Mouse (Mus musculus) left cerebral cortex, adult 2 months (tissue): ENCODE data around the gene Ephb2. TPM values are rescaled to one million over a fixed set of nuclear protein-coding genes. Genes with fewer than 3 reads are reported as not detected.

Source experiments
- DNase-seq, 2 experiments: peaks; one replicate each; pipeline ENCODE4 v3.0.0; 2021 to 2022; ENCODE audit warnings: low spot score in 2 of 2, mixed read lengths in 1 of 2; ENCODE audit errors: extremely low spot score in 1 of 2
- H3K27ac ChIP-seq: fragments of 200-600 bp; 2 replicates; pipeline ENCODE4 v1.8.1; 2022
- H3K4me3 ChIP-seq: fragments of 200-600 bp; 2 replicates; pipeline ENCODE4 v1.8.1; 2022
- CTCF ChIP-seq: fragments of 200-600 bp; IDR thresholded peaks from 2 replicates; pipeline ENCODE4 v1.8.1; 2022; ENCODE audit warnings: antibody characterized with exemption, mild to moderate bottlenecking, moderate library complexity
- intact Hi-C: fragments of 180-260 bp; cut with DNase I; formaldehyde crosslinking; loops from one replicate; pipeline ENCODE4 v1.15.1; 2025
- total RNA-seq, 2 experiments: library from RNA; stranded (reverse); gene quantifications; 2 replicates each; pipeline ENCODE4 v1.2.3; 2021

Gene Ephb2
- total RNA-seq, 2 experiments from 2014 or later, result 17.0 to 18.3 TPM

DNA sequence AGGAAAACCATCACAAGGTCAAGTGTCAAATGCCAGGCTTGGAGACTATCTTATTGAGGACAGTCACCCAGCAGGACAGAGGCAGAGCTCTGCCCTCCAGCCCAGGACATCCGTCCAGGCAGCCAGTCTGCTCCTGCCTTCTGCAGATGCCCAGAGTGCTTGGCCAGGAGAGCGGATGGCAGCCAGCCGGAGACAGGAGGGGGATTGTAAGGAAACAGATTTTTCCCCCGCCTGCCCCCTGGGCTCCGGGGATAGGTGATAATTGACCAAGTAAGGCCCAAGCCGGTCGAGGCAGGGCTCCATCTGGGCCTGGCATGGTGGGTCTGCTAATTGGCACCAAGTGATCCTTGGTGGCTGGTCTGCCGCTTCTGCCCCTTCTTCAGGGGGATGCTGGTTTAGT lies 133.3 kb downstream of the Ephb2 start:
- no peak overlapping the region for H3K27ac ChIP-seq
- intact Hi-C loops, result no loop called here

GRCm38 (mm10) chr4:136701236-136701635 lies 134.6 kb downstream of the Ephb2 start:
- no peak overlapping the region for H3K27ac ChIP-seq
- TF ChIP-seq CTCF, result no peak
- no peak for DNase-seq
- intact Hi-C loops, result no loop called here
- H3K4me3 ChIP-seq, result no peak overlapping the region

More for the DNA sequence above, 133.3 kb downstream of the Ephb2 start:
- DNase-seq, result no peak
- no peak for TF ChIP-seq CTCF
- H3K4me3 ChIP-seq, result no peak overlapping the region

- Histone ChIP-seq H3K4me3 (no peak overlapping the region), H3K27ac (no peak overlapping the region)
- no peak for TF ChIP-seq CTCF
- peak in 1 of 2 experiments; percentile 33 for DNase-seq
- intact Hi-C loops, result loop anchor here (5.0 kb wide), 1 partner anchor 88 kb away; no protein-coding TSS in a partner anchor
Observed at GRCm38 (mm10) chr4:136699084-136699450, 136.7 kb downstream of the Ephb2 start.

GRCm38 (mm10) chr4:136698404-136699083 lies 137.2 kb downstream of the Ephb2 start:
- Histone ChIP-seq H3K27ac (no peak overlapping the region), H3K4me3 (no peak overlapping the region)
- intact Hi-C loops, result loop anchor here (5.0 kb wide), 1 partner anchor 89 kb away; no protein-coding TSS in a partner anchor
- DNase-seq, result no peak
- TF ChIP-seq CTCF, result no peak; the same call in none of the 2 replicates

GRCm38 (mm10) chr4:136697325-136697724 lies 138.5 kb downstream of the Ephb2 start:
- Histone ChIP-seq H3K27ac (no peak overlapping the region), H3K4me3 (no peak overlapping the region)
- TF ChIP-seq CTCF, result no peak
- intact Hi-C loops, result loop anchor here (5.0 kb wide), 1 partner anchor 90 kb away; no protein-coding TSS in a partner anchor
- no peak for DNase-seq

- intact Hi-C loops, result loop anchor here (5.0 kb wide), 1 partner anchor 91 kb away; no protein-coding TSS in a partner anchor
Observed at GRCm38 (mm10) chr4:136696381-136696925, 139.3 kb downstream of the Ephb2 start.

DNA sequence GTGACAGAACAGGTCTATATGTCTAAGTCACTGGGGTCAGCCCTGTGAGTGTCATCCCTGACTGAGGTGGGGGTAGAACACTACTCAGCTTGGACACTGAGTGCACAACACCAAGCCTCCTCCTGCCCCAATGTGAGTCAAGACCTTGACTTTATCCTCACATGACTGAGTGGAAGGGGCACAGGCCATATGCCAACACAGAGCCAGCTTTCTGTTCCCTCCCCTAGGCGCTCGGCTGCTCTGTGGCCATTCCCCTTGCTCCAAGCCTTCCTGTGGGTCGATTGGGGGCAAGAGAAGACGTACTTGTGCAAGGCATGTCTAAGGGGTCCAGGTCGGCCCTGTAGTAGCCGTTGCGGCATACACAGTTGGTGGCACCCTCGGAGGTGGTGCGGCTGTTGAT lies 140.1 kb downstream of the Ephb2 start:
- DNase-seq, result no peak
- Histone ChIP-seq H3K4me3 (no peak overlapping the region), H3K27ac (no peak overlapping the region)
- intact Hi-C loops, result loop anchor here (5.0 kb wide), 1 partner anchor 92 kb away; no protein-coding TSS in a partner anchor
- no peak for TF ChIP-seq CTCF

More at GRCm38 (mm10) chr4:136696381-136696925, 139.3 kb downstream of the Ephb2 start:
- no peak overlapping the region for H3K4me3 ChIP-seq
- peak; percentile 46 to 60 for DNase-seq
- no peak overlapping the region for H3K27ac ChIP-seq
- TF ChIP-seq CTCF, result peak; percentile 99

GRCm38 (mm10) chr4:136690034-136690433 lies 145.8 kb downstream of the Ephb2 start:
- H3K27ac ChIP-seq, result peak overlapping the region; percentile 19; the same call in 1 of the 2 replicates
- no peak overlapping the region for H3K4me3 ChIP-seq
- intact Hi-C loops, result no loop called here
- TF ChIP-seq CTCF, result no peak
- DNase-seq, result peak; percentile 26 to 60

DNA sequence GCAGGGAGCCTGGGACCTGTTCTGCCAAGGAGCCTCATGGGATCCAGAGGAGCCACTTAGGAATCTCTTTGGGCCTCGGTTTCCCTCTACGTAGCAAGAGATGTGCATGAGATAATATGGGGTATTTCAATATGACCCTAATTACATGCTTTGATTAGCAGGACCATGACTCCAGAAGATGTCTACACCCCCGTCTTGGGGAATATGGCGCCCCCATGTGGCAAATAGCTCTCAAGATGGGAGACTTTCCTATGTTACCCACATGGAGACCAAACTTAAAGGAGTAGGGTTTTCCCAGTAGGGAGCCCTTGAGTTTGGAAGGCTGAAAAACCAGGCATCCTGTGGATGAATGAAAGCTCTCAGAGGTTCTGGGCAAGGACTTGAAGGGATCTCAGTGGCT lies 147.7 kb downstream of the Ephb2 start:
- peak; percentile 16 for TF ChIP-seq CTCF
- H3K27ac ChIP-seq, result no peak overlapping the region
- DNase-seq, result no peak
- no peak overlapping the region for H3K4me3 ChIP-seq
- intact Hi-C loops, result no loop called here

- intact Hi-C loops, result no loop called here
- no peak overlapping the region for H3K27ac ChIP-seq
- no peak for TF ChIP-seq CTCF
- no peak overlapping the region for H3K4me3 ChIP-seq
- DNase-seq, result no peak
Observed at GRCm38 (mm10) chr4:136685431-136685869, 150.3 kb downstream of the Ephb2 start.

DNA sequence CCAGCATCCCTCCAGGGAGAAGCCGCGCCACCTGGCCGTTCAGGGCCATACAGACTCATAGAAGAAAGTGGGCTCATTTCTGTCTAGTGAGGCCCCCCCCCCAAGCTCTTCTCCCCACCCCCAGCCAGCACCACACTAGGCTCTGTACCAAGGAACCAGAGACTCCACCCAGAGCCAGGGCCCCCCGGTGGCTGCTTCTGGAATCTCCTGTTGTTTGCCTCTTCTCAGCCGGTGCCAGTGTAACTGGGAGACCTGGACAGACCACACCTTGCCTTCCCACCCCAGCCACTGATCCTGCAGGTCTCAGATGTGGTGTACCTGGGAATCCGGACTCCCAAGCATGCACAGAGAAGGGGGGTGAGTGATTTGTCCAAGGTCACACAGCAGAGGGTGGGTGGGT lies 151.3 kb downstream of the Ephb2 start:
- peak; percentile 21 for TF ChIP-seq CTCF
- Histone ChIP-seq H3K4me3 (no peak overlapping the region), H3K27ac (no peak overlapping the region)
- DNase-seq, result no peak
- intact Hi-C loops, result no loop called here

DNA sequence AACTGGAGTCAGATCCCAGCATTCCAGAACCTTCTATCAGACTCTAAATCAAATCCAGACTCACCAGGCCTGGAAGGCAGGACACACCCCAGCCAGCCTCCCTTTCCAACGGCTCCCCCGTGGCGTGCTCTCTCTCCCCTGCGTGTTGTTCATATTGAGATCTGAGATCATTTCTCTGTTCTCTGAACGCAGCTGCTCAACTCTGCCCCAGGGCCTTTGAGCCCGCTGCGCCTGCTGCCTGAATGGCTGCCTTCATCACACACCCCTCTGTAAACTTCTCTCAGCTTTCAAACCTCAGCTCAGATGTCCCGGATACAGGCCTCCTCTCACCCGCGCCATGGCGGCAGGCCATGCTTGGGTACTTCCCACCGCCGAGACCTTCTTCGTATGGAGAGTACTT lies 155.1 kb downstream of the Ephb2 start:
- no peak for DNase-seq
- intact Hi-C loops, result no loop called here
- no peak overlapping the region for H3K27ac ChIP-seq
- H3K4me3 ChIP-seq, result no peak overlapping the region
- TF ChIP-seq CTCF, result no peak

GRCm38 (mm10) chr4:136679221-136679620 lies 156.6 kb downstream of the Ephb2 start:
- intact Hi-C loops, result loop anchor here (2.0 to 5.0 kb wide), 2 partner anchors 198 to 303 kb away; no protein-coding TSS in a partner anchor
- TF ChIP-seq CTCF, result no peak
- no peak overlapping the region for H3K4me3 ChIP-seq
- DNase-seq, result no peak
- H3K27ac ChIP-seq, result no peak overlapping the region
